Mouse (Mus musculus): ENCODE measurements around the gene Teddm3. TPM values are rescaled to one million over a fixed set of nuclear protein-coding genes. Genes with fewer than 3 reads are reported as not detected.

Gene Teddm3
- polyA plus RNA-seq, 1 experiment: not detected

- no peak for TF ChIP-seq MYOD1 (IDR thresholded peaks at IDR 0.05; ENCODE audit: control insufficient read depth, insufficient read length, low read depth)
- TF ChIP-seq CEBPB (IDR thresholded peaks at IDR 0.05; ENCODE audit: low read depth): no peak
- no peak for TF ChIP-seq MYOG (IDR thresholded peaks at IDR 0.05; ENCODE audit: control insufficient read depth, extremely low read depth, insufficient read length)
- no peak for TF ChIP-seq CTCF (IDR thresholded peaks at IDR 0.05; ENCODE audit: control insufficient read depth, insufficient read depth, insufficient read length)
- TF ChIP-seq FOSL1 (IDR thresholded peaks at IDR 0.05; ENCODE audit: insufficient read depth, low read length, poor library complexity, severe bottlenecking): no peak
- no peak for TF ChIP-seq MAX (IDR thresholded peaks at IDR 0.05)
- no peak for TF ChIP-seq USF1 (IDR thresholded peaks at IDR 0.05; ENCODE audit: low read depth)
- Histone ChIP-seq H3K4me3 (ENCODE audit: insufficient read depth, poor library complexity, severe bottlenecking) (no peak overlapping the region), H3K79me3 (ENCODE audit: low read depth) (no peaks in the 10 kb centered on the region), H3K36me3 (ENCODE audit: control insufficient read depth, insufficient read depth) (no peaks in the 10 kb centered on the region), H3K79me2 (ENCODE audit: control insufficient read depth, insufficient read depth) (no peaks in the 10 kb centered on the region), H3K27me3 (ENCODE audit: control insufficient read depth, insufficient read depth, insufficient read length) (peaks cover 19% of the 10 kb centered on the region), H3ac (ENCODE audit: control insufficient read depth, insufficient read length, low read depth) (no peak overlapping the region)
These were observed 42.8 kb upstream of the Teddm3 start for GRCm38 (mm10) chr16:21196576-21196975.

GRCm38 (mm10) chr16:21195260-21195866 is 41.6 kb upstream of the Teddm3 start:
- Histone ChIP-seq H3ac (ENCODE audit: control insufficient read depth, insufficient read length, low read depth) (no peak overlapping the region), H3K36me3 (ENCODE audit: control insufficient read depth, insufficient read depth) (no peaks in the 10 kb centered on the region), H3K27me3 (ENCODE audit: control insufficient read depth, insufficient read depth, insufficient read length) (peaks cover 23% of the 10 kb centered on the region), H3K79me3 (ENCODE audit: low read depth) (no peaks in the 10 kb centered on the region), H3K4me3 (ENCODE audit: insufficient read depth, poor library complexity, severe bottlenecking) (no peak overlapping the region), H3K79me2 (ENCODE audit: control insufficient read depth, insufficient read depth) (no peaks in the 10 kb centered on the region)
- TF ChIP-seq FOSL1 (IDR thresholded peaks at IDR 0.05; ENCODE audit: insufficient read depth, low read length, poor library complexity, severe bottlenecking) (no peak), MYOG (IDR thresholded peaks at IDR 0.05; ENCODE audit: control insufficient read depth, extremely low read depth, insufficient read length) (no peak), CTCF (IDR thresholded peaks at IDR 0.05; ENCODE audit: control insufficient read depth, insufficient read depth, insufficient read length) (no peak), CEBPB (IDR thresholded peaks at IDR 0.05; ENCODE audit: low read depth) (no peak), MYOD1 (IDR thresholded peaks at IDR 0.05; ENCODE audit: control insufficient read depth, insufficient read length, low read depth) (no peak), USF1 (IDR thresholded peaks at IDR 0.05; ENCODE audit: low read depth) (no peak), MAX (IDR thresholded peaks at IDR 0.05) (no peak)

GRCm38 (mm10) chr16:21194182-21194581 is 40.4 kb upstream of the Teddm3 start:
- Histone ChIP-seq H3K36me3 (ENCODE audit: control insufficient read depth, insufficient read depth) (no peaks in the 10 kb centered on the region), H3K27me3 (ENCODE audit: control insufficient read depth, insufficient read depth, insufficient read length) (peaks cover 23% of the 10 kb centered on the region), H3K4me3 (ENCODE audit: insufficient read depth, poor library complexity, severe bottlenecking) (no peak overlapping the region), H3K79me3 (ENCODE audit: low read depth) (no peaks in the 10 kb centered on the region), H3K79me2 (ENCODE audit: control insufficient read depth, insufficient read depth) (no peaks in the 10 kb centered on the region), H3ac (ENCODE audit: control insufficient read depth, insufficient read length, low read depth) (no peak overlapping the region)
- TF ChIP-seq CEBPB (IDR thresholded peaks at IDR 0.05; ENCODE audit: low read depth): no peak
- TF ChIP-seq MAX (IDR thresholded peaks at IDR 0.05): no peak
- TF ChIP-seq FOSL1 (IDR thresholded peaks at IDR 0.05; ENCODE audit: insufficient read depth, low read length, poor library complexity, severe bottlenecking): no peak
- TF ChIP-seq USF1 (IDR thresholded peaks at IDR 0.05; ENCODE audit: low read depth): no peak
- TF ChIP-seq MYOD1 (IDR thresholded peaks at IDR 0.05; ENCODE audit: control insufficient read depth, insufficient read length, low read depth): no peak
- no peak for TF ChIP-seq CTCF (IDR thresholded peaks at IDR 0.05; ENCODE audit: control insufficient read depth, insufficient read depth, insufficient read length)
- TF ChIP-seq MYOG (IDR thresholded peaks at IDR 0.05; ENCODE audit: control insufficient read depth, extremely low read depth, insufficient read length): no peak

GRCm38 (mm10) chr16:21192509-21193354 is 38.9 kb upstream of the Teddm3 start:
- Histone ChIP-seq H3K27me3 (ENCODE audit: control insufficient read depth, insufficient read depth, insufficient read length) (peaks cover 16% of the 10 kb centered on the region), H3K36me3 (ENCODE audit: control insufficient read depth, insufficient read depth) (no peaks in the 10 kb centered on the region), H3K4me3 (ENCODE audit: insufficient read depth, poor library complexity, severe bottlenecking) (no peak overlapping the region), H3ac (ENCODE audit: control insufficient read depth, insufficient read length, low read depth) (no peak overlapping the region), H3K79me2 (ENCODE audit: control insufficient read depth, insufficient read depth) (no peaks in the 10 kb centered on the region), H3K79me3 (ENCODE audit: low read depth) (no peaks in the 10 kb centered on the region)
- peak; percentile 12 for TF ChIP-seq CTCF (IDR thresholded peaks at IDR 0.05; ENCODE audit: control insufficient read depth, insufficient read depth, insufficient read length)
- TF ChIP-seq FOSL1 (IDR thresholded peaks at IDR 0.05; ENCODE audit: insufficient read depth, low read length, poor library complexity, severe bottlenecking): no peak

GRCm38 (mm10) chr16:21191569-21191968 is 37.8 kb upstream of the Teddm3 start:
- Histone ChIP-seq H3K79me3 (ENCODE audit: low read depth) (no peaks in the 10 kb centered on the region), H3K36me3 (ENCODE audit: control insufficient read depth, insufficient read depth) (no peaks in the 10 kb centered on the region), H3K4me3 (ENCODE audit: insufficient read depth, poor library complexity, severe bottlenecking) (no peak overlapping the region), H3K27me3 (ENCODE audit: control insufficient read depth, insufficient read depth, insufficient read length) (peaks cover 16% of the 10 kb centered on the region), H3K79me2 (ENCODE audit: control insufficient read depth, insufficient read depth) (no peaks in the 10 kb centered on the region), H3ac (ENCODE audit: control insufficient read depth, insufficient read length, low read depth) (no peak overlapping the region)
- TF ChIP-seq CTCF (IDR thresholded peaks at IDR 0.05; ENCODE audit: control insufficient read depth, insufficient read depth, insufficient read length) (no peak), MYOG (IDR thresholded peaks at IDR 0.05; ENCODE audit: control insufficient read depth, extremely low read depth, insufficient read length) (no peak), MAX (IDR thresholded peaks at IDR 0.05) (no peak), CEBPB (IDR thresholded peaks at IDR 0.05; ENCODE audit: low read depth) (no peak), FOSL1 (IDR thresholded peaks at IDR 0.05; ENCODE audit: insufficient read depth, low read length, poor library complexity, severe bottlenecking) (no peak), MYOD1 (IDR thresholded peaks at IDR 0.05; ENCODE audit: control insufficient read depth, insufficient read length, low read depth) (no peak)

Measured in C2C12 (cell line).